Mouse (Mus musculus) stomach, postnatal 0 days (tissue): ENCODE measurements around the gene Zbtb43. TPM values are rescaled to one million over a fixed set of nuclear protein-coding genes. Genes with fewer than 3 reads are reported as not detected.

Experiments used
- ATAC-seq: fragments of 200-750 bp; cut with Nextera tagmentation; 2 replicates; pipeline ENCODE4 v1.8.0; 2017; ENCODE audit not compliant: low FRiP score, low TSS enrichment
- DNase-seq: peaks from one replicate; pipeline ENCODE4 v3.0.0-alpha.2; 2016; ENCODE audit warnings: low spot score
- H3K27ac ChIP-seq: fragments of 300-500 bp; sonication (generic); replicated peaks from 2 replicates; pipeline ENCODE4 v1.5.1; 2014; ENCODE audit warnings: mild to moderate bottlenecking, control low read depth
- H3K27me3 ChIP-seq: fragments of 300-500 bp; sonication (generic); 2 replicates; pipeline ENCODE4 v1.6.1; 2014; ENCODE audit warnings: low read length; ENCODE audit not compliant: control insufficient read depth, insufficient read depth
- H3K36me3 ChIP-seq: fragments of 300-500 bp; sonication (generic); 2 replicates; pipeline ENCODE4 v1.6.1; 2014; ENCODE audit warnings: low read length, mixed read lengths; ENCODE audit not compliant: control insufficient read depth, insufficient read depth
- H3K4me1 ChIP-seq: fragments of 300-500 bp; sonication (generic); replicated peaks from 2 replicates; pipeline ENCODE4 v1.6.1; 2014; ENCODE audit warnings: antibody characterized with exemption; ENCODE audit not compliant: control insufficient read depth, insufficient read depth
- H3K4me2 ChIP-seq: fragments of 300-500 bp; sonication (generic); replicated peaks from 2 replicates; pipeline ENCODE4 v1.6.1; 2014; ENCODE audit warnings: low read depth, mild to moderate bottlenecking, control low read depth, moderate library complexity
- H3K4me3 ChIP-seq: fragments of 300-500 bp; sonication (generic); 2 replicates; pipeline ENCODE4 v1.5.1; 2014; ENCODE audit warnings: low read depth, low read length, control low read depth
- H3K9ac ChIP-seq: fragments of 300-500 bp; sonication (generic); 2 replicates; pipeline ENCODE4 v1.6.1; 2014; ENCODE audit warnings: mild to moderate bottlenecking, low read length, control low read depth, mixed read lengths
- H3K9me3 ChIP-seq: fragments of 300-500 bp; sonication (generic); 2 replicates; pipeline ENCODE4 v1.6.1; 2016; ENCODE audit warnings: low read length; ENCODE audit not compliant: control insufficient read depth
- CTCF ChIP-seq: IDR thresholded peaks from 2 replicates; pipeline ENCODE4 v1.5.1; 2016; ENCODE audit warnings: antibody characterized with exemption, low read depth, mild to moderate bottlenecking, moderate library complexity
- EP300 ChIP-seq: optimal IDR thresholded peaks from 2 replicates; pipeline ENCODE3; 2016; ENCODE audit warnings: antibody characterized with exemption
- WGBS: fragments of 180-500 bp; shearing (Covaris S2); extraction: QIAGEN DNeasy Blood & Tissue Kit; methylation state at CpG from one replicate; pipeline ENCODE4 v1.1.7; 2014; 5-methylcytosine and 5-hydroxymethylcytosine counted together
- polyA plus RNA-seq: library from polyadenylated mRNA; unstranded; fragments of >200 nt; fragmentation: Nextera tagmentation; extraction: Ambion mirVana; gene quantifications from 2 replicates; pipeline ENCODE4 v1.2.1, GENCODE M21; 2015

Gene Zbtb43
- polyA plus RNA-seq, 1 experiment from 2014 or later, result 12.9 TPM

DNA sequence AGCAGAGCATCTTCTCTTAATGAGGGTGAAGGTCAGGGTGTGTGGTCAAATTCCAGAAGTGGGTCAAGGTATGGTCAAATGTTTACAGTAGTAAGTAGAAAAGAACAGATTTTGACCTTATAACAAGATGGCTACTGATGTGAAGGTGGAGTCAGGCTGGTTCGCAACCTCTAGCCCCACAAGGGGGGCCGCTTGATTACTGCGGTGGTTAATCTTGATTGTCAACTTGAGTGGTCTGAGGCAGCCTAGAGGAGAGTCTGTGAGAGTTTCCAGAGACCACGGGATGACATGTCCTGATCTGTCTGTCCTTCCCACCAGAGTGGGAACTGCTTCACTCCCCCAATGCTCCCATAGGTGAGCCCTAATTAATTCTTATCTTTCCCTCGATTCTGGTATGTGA, 67.8 kb downstream of the Zbtb43 start:
- Histone ChIP-seq H3K4me2 (no peak overlapping the region), H3K9me3 (no peaks in the 10 kb centered on the region), H3K4me1 (no peaks in the 10 kb centered on the region), H3K27me3 (no peaks in the 10 kb centered on the region), H3K9ac (no peak overlapping the region), H3K27ac (no peak overlapping the region), H3K4me3 (no peak overlapping the region), H3K36me3 (no peaks in the 10 kb centered on the region)
- ATAC-seq (no peak), DNase-seq (no peak)
- TF ChIP-seq CTCF, result 0 out of 2 replicates have a peak, but pooled peaks have one; percentile 0
- TF ChIP-seq EP300, result no peak
- WGBS, result 71% methylated on average over 5 of the region's 5 CpGs

Other genes with a start within 250 kb of the Zbtb43 start
- gene Ralgps1, start 97.1 kb downstream of the Zbtb43 start, polyA plus RNA-seq, result 2.1 and 2.2 TPM in 2 replicates
- gene Zbtb34, start 37.2 kb downstream of the Zbtb43 start, polyA plus RNA-seq, result 2.6 and 3.3 TPM in 2 replicates
- 0.07 TPM in 1 of 2 replicates, not detected in the other for gene Lmx1b, start 172.0 kb upstream of the Zbtb43 start, polyA plus RNA-seq